Mouse (Mus musculus) spleen, adult 2 months (tissue): ENCODE results near the gene Brms1.

ENCODE experiments used
- CTCF ChIP-seq: fragments of 200-500 bp; IDR thresholded peaks from 2 replicates; pipeline ENCODE4 v1.5.1; 2011; ENCODE audit warnings: mild to moderate bottlenecking, inconsistent platforms; ENCODE audit not compliant: insufficient read depth, insufficient read length, insufficient replicate concordance; ENCODE audit errors: extremely low read depth
- POLR2A ChIP-seq: fragments of 200-500 bp; IDR thresholded peaks from 2 replicates; pipeline ENCODE4 v1.6.1; 2011; ENCODE audit warnings: low read depth, low read length, inconsistent platforms

- TF ChIP-seq CTCF, result no peak
- no peak for TF ChIP-seq POLR2A
Observed at GRCm38 (mm10) chr19:5069978-5070377, 28.8 kb downstream of the Brms1 start.
